Mouse (Mus musculus) liver, embryonic 13.5 days (tissue): Measurements from ENCODE around the gene 1110004F10Rik. TPM values are rescaled to one million over a fixed set of nuclear protein-coding genes. Genes with fewer than 3 reads are reported as not detected.

ENCODE experiments used
- ATAC-seq: fragments of 200-750 bp; cut with Nextera tagmentation; 2 replicates; pipeline ENCODE4 v1.8.0; 2017; ENCODE audit warnings: low read depth, mild to moderate bottlenecking, moderate number of reproducible peaks, moderate library complexity
- DNase-seq: peaks from one replicate; pipeline ENCODE4 v3.0.0; 2022
- H3K27ac ChIP-seq: fragments of 300-500 bp; sonication (generic); 2 replicates; pipeline ENCODE4 v1.5.1; 2015; ENCODE audit warnings: moderate library complexity, mild to moderate bottlenecking, inconsistent platforms
- H3K27me3 ChIP-seq: fragments of 300-500 bp; sonication (generic); 2 replicates; pipeline ENCODE4 v1.6.1; 2015; ENCODE audit warnings: mild to moderate bottlenecking, inconsistent platforms
- H3K36me3 ChIP-seq: fragments of 300-500 bp; sonication (generic); 2 replicates; pipeline ENCODE4 v1.6.1; 2015; ENCODE audit warnings: mild to moderate bottlenecking, inconsistent platforms
- H3K4me1 ChIP-seq: fragments of 300-500 bp; sonication (generic); replicated peaks from 2 replicates; pipeline ENCODE4 v1.6.1; 2015; ENCODE audit warnings: inconsistent platforms
- H3K4me2 ChIP-seq: fragments of 300-500 bp; sonication (generic); 2 replicates; pipeline ENCODE4 v1.6.1; 2015; ENCODE audit warnings: inconsistent platforms, mild to moderate bottlenecking, moderate library complexity
- H3K4me3 ChIP-seq: fragments of 300-500 bp; sonication (generic); replicated peaks from 2 replicates; pipeline ENCODE4 v1.5.1; 2015; ENCODE audit warnings: mild to moderate bottlenecking, inconsistent platforms
- H3K9ac ChIP-seq: fragments of 300-500 bp; sonication (generic); 2 replicates; pipeline ENCODE4 v1.6.1; 2015; ENCODE audit warnings: mild to moderate bottlenecking, inconsistent platforms
- H3K9me3 ChIP-seq: fragments of 300-500 bp; sonication (generic); replicated peaks from 2 replicates; pipeline ENCODE4 v1.6.1; 2016; ENCODE audit warnings: inconsistent platforms
- WGBS: fragments of 180-500 bp; shearing (Covaris S2); methylation state at CpG from one replicate; pipeline ENCODE4 v1.1.7; 2015; ENCODE audit not compliant: insufficient replicate concordance; 5-methylcytosine and 5-hydroxymethylcytosine counted together
- polyA plus RNA-seq: library from polyadenylated mRNA; unstranded; fragments of >200 nt; fragmentation: Nextera tagmentation; extraction: Ambion mirVana; gene quantifications from 2 replicates; pipeline ENCODE4 v1.2.1, GENCODE M21; 2015

Gene 1110004F10Rik
- polyA plus RNA-seq, 1 experiment from 2014 or later = 144 TPM

DNA sequence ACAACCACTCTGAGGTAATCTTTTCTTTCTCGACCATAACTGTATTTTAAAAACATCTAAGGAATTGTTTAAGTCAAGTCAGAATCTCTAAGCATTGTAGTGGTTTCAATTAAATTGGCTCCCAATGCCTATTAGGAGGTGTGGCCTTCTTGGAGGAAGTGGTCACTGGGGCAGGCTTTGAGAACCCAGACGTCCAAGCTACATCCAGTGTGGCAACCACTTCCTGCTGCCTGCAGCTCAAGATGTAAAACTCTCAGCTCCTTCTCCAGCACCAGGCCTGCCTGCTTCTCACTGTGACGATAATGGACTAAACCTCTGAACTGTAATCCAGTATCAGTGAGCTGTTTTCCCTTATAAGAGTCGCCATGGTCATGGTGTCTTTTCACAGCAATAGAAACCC is 110.4 kb downstream of the 1110004F10Rik start:
- Histone ChIP-seq H3K36me3 (no peaks in the 10 kb centered on the region), H3K4me2 (no peak overlapping the region), H3K4me1 (no peaks in the 10 kb centered on the region), H3K9ac (no peak overlapping the region), H3K4me3 (no peak overlapping the region), H3K9me3 (no peaks in the 10 kb centered on the region), H3K27ac (no peak overlapping the region), H3K27me3 (no peaks in the 10 kb centered on the region)
- no peak for DNase-seq
- no peak for ATAC-seq
- 26% methylated on average over 4 of the region's 4 CpGs for WGBS

DNA sequence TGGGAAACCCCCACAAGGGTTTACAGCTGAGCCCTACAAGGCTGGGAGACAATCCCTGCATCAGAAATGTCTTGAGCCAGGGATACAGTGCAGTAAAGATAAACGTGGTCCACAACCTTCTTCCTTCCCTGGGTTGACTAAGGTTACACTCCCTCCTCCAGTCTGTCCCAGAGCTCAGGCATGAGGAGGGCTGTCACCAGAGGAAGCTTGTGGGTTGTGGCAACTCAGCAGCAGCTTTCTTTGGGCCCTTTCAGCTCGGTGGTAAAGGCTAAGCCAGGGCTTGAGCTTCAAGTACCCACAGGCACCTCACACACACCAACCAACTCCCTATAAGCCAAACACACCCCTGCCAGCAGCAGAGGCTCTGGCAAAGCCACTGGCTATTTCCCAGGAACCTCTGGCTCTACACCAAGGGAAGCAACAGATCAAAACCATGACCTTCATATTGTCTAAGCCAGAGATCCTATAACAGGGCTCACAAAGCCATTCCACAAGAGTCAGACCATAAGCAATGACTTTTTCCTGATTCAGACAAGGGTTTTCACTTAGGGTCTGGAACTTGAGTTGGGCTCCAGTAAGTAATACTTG is 114.7 kb downstream of the 1110004F10Rik start:
- Histone ChIP-seq H3K27ac (no peak overlapping the region), H3K27me3 (no peaks in the 10 kb centered on the region), H3K9me3 (no peaks in the 10 kb centered on the region), H3K4me3 (no peak overlapping the region), H3K36me3 (no peaks in the 10 kb centered on the region), H3K9ac (no peak overlapping the region), H3K4me1 (no peaks in the 10 kb centered on the region), H3K4me2 (no peak overlapping the region)
- no peak for DNase-seq
- 8% methylated on average over 2 of the region's 2 CpGs for WGBS
- no peak for ATAC-seq

Other genes starting within 250 kb of the 1110004F10Rik start
- gene Sox6, start 601 bp upstream of the 1110004F10Rik start, polyA plus RNA-seq = 62.9 and 71.9 TPM in 2 replicates
- 0.62 and 1.3 TPM in 2 replicates for gene Gm4353, start 45.2 kb downstream of the 1110004F10Rik start, polyA plus RNA-seq